Mouse (Mus musculus): ENCODE data around the gene Dync2li1. TPM values are rescaled to one million over a fixed set of nuclear protein-coding genes. Genes with fewer than 3 reads are reported as not detected.

Gene Dync2li1
- polyA plus RNA-seq, 1 experiment from 2014 or later, result 34.2 TPM

GRCm38 (mm10) chr17:84675951-84676366 is 49.7 kb downstream of the Dync2li1 start, which contains the start of gene Abcg8:
Gene Abcg8, plus strand, starts transcription at chr17:84676302.
- Histone ChIP-seq H3K9ac (peak within 1 kb of the TSS; percentile 36), H3K9me3 (no peaks in the 10 kb centered on the region), H3K4me3 (replicated peaks) (peak within 1 kb of the TSS; percentile 36), H3K4me2 (peak within 1 kb of the TSS; percentile 64), H3K27ac (peak within 1 kb of the TSS; percentile 32), H3K4me1 (peaks cover 15% of the 10 kb centered on the region), H3K27me3 (peaks cover 34% of the 10 kb centered on the region), H3K36me3 (replicated peaks) (no peaks in the 10 kb centered on the region)
- ATAC-seq (ENCODE audit: low FRiP score), result peak; percentile 36
- 2% methylated on average over 24 of the region's 24 CpGs for WGBS

GRCm38 (mm10) chr17:84677595-84677994 is 51.3 kb downstream of the Dync2li1 start:
- H3K27ac ChIP-seq, result no peak overlapping the region
- no peak overlapping the region for H3K4me2 ChIP-seq
- H3K27me3 ChIP-seq, result peaks cover 28% of the 10 kb centered on the region
- H3K36me3 ChIP-seq (replicated peaks), result no peaks in the 10 kb centered on the region
- H3K9me3 ChIP-seq, result no peaks in the 10 kb centered on the region
- peaks cover 15% of the 10 kb centered on the region for H3K4me1 ChIP-seq
- no peak overlapping the region for H3K9ac ChIP-seq
- 93% methylated on average over 11 of the region's 11 CpGs for WGBS
- ATAC-seq (ENCODE audit: low FRiP score), result no peak
- H3K4me3 ChIP-seq (replicated peaks), result no peak overlapping the region

- no peak overlapping the region for H3K27ac ChIP-seq
- ATAC-seq (ENCODE audit: low FRiP score), result no peak
- no peak overlapping the region for H3K9ac ChIP-seq
- no peak overlapping the region for H3K4me3 ChIP-seq (replicated peaks)
- H3K27me3 ChIP-seq, result 0 out of 2 replicates have a peak, but pooled peaks cover 5% of the 10 kb centered on the region
- 87% methylated on average over 3 of the region's 3 CpGs for WGBS
- no peaks in the 10 kb centered on the region for H3K4me1 ChIP-seq
- H3K9me3 ChIP-seq, result no peaks in the 10 kb centered on the region
- H3K36me3 ChIP-seq (replicated peaks), result no peaks in the 10 kb centered on the region
- H3K4me2 ChIP-seq, result no peak overlapping the region
Observed at GRCm38 (mm10) chr17:84681670-84682069, 55.4 kb downstream of the Dync2li1 start.

- Histone ChIP-seq H3K9ac (no peak within 1 kb of the TSS), H3K27ac (no peak within 1 kb of the TSS), H3K36me3 (replicated peaks) (no peaks in the 10 kb centered on the region), H3K4me3 (replicated peaks) (no peak within 1 kb of the TSS), H3K9me3 (no peaks in the 10 kb centered on the region), H3K4me2 (no peak within 1 kb of the TSS), H3K4me1 (no peaks in the 10 kb centered on the region), H3K27me3 (no peaks in the 10 kb centered on the region)
- WGBS, result 84% methylated on average over 18 of the region's 18 CpGs
- no peak for ATAC-seq (ENCODE audit: low FRiP score)
Observed at GRCm38 (mm10) chr17:84682734-84683717, 56.7 kb downstream of the Dync2li1 start, which contains the start of gene Abcg5. Gene Abcg5, minus strand, starts transcription at chr17:84683011.

GRCm38 (mm10) chr17:84684284-84684683 is 58.0 kb downstream of the Dync2li1 start:
- no peaks in the 10 kb centered on the region for H3K27me3 ChIP-seq
- H3K36me3 ChIP-seq (replicated peaks), result no peaks in the 10 kb centered on the region
- H3K9ac ChIP-seq, result no peak overlapping the region
- no peak overlapping the region for H3K4me2 ChIP-seq
- H3K4me1 ChIP-seq, result no peaks in the 10 kb centered on the region
- no peaks in the 10 kb centered on the region for H3K9me3 ChIP-seq
- no peak for ATAC-seq (ENCODE audit: low FRiP score)
- no peak overlapping the region for H3K27ac ChIP-seq
- no peak overlapping the region for H3K4me3 ChIP-seq (replicated peaks)
- WGBS, result 59% methylated on average over 6 of the region's 6 CpGs

GRCm38 (mm10) chr17:84685286-84685685 is 59.0 kb downstream of the Dync2li1 start:
- Histone ChIP-seq H3K4me2 (no peak overlapping the region), H3K4me3 (replicated peaks) (no peak overlapping the region), H3K27me3 (no peaks in the 10 kb centered on the region), H3K27ac (no peak overlapping the region), H3K4me1 (no peaks in the 10 kb centered on the region), H3K9me3 (no peaks in the 10 kb centered on the region), H3K36me3 (replicated peaks) (no peaks in the 10 kb centered on the region), H3K9ac (no peak overlapping the region)
- ATAC-seq (ENCODE audit: low FRiP score), result no peak
- WGBS, result 80% methylated on average over 4 of the region's 4 CpGs

- no peak overlapping the region for H3K9ac ChIP-seq
- 73% methylated on average over 5 of the region's 5 CpGs for WGBS
- H3K36me3 ChIP-seq (replicated peaks), result no peaks in the 10 kb centered on the region
- no peak overlapping the region for H3K4me3 ChIP-seq (replicated peaks)
- ATAC-seq (ENCODE audit: low FRiP score), result no peak
- H3K27ac ChIP-seq, result no peak overlapping the region
- no peaks in the 10 kb centered on the region for H3K9me3 ChIP-seq
- H3K4me1 ChIP-seq, result no peaks in the 10 kb centered on the region
- H3K27me3 ChIP-seq, result no peaks in the 10 kb centered on the region
- H3K4me2 ChIP-seq, result no peak overlapping the region
Observed at GRCm38 (mm10) chr17:84687994-84688393, 61.7 kb downstream of the Dync2li1 start.

GRCm38 (mm10) chr17:84688834-84689233 is 62.5 kb downstream of the Dync2li1 start:
- ATAC-seq (ENCODE audit: low FRiP score), result no peak
- no peaks in the 10 kb centered on the region for H3K9me3 ChIP-seq
- no peak overlapping the region for H3K4me3 ChIP-seq (replicated peaks)
- H3K27me3 ChIP-seq, result no peaks in the 10 kb centered on the region
- H3K27ac ChIP-seq, result no peak overlapping the region
- no peak overlapping the region for H3K9ac ChIP-seq
- no peak overlapping the region for H3K4me2 ChIP-seq
- no peaks in the 10 kb centered on the region for H3K4me1 ChIP-seq
- H3K36me3 ChIP-seq (replicated peaks), result no peaks in the 10 kb centered on the region
- WGBS, result 88% methylated on average over 11 of the region's 11 CpGs

- WGBS, result 86% methylated on average over 5 of the region's 5 CpGs
- Histone ChIP-seq H3K27me3 (no peaks in the 10 kb centered on the region), H3K4me3 (replicated peaks) (no peak overlapping the region), H3K4me2 (no peak overlapping the region), H3K4me1 (no peaks in the 10 kb centered on the region; the same call in 1 of the 2 replicates), H3K9me3 (no peaks in the 10 kb centered on the region), H3K36me3 (replicated peaks) (no peaks in the 10 kb centered on the region), H3K27ac (no peak overlapping the region), H3K9ac (no peak overlapping the region)
- ATAC-seq (ENCODE audit: low FRiP score), result no peak
Observed at GRCm38 (mm10) chr17:84689316-84689715, 63.0 kb downstream of the Dync2li1 start.

- no peak overlapping the region for H3K4me2 ChIP-seq
- H3K4me3 ChIP-seq (replicated peaks), result no peak overlapping the region
- no peaks in the 10 kb centered on the region for H3K9me3 ChIP-seq
- no peaks in the 10 kb centered on the region for H3K27me3 ChIP-seq
- no peak overlapping the region for H3K27ac ChIP-seq
- no peak for ATAC-seq (ENCODE audit: low FRiP score)
- no peaks in the 10 kb centered on the region for H3K36me3 ChIP-seq (replicated peaks)
- H3K4me1 ChIP-seq, result no peaks in the 10 kb centered on the region; the same call in 1 of the 2 replicates
- 88% methylated on average over 5 of the region's 5 CpGs for WGBS
- H3K9ac ChIP-seq, result no peak overlapping the region
Observed at GRCm38 (mm10) chr17:84690111-84690510, 63.8 kb downstream of the Dync2li1 start.

- Histone ChIP-seq H3K9ac (no peak overlapping the region), H3K9me3 (no peaks in the 10 kb centered on the region), H3K4me2 (no peak overlapping the region), H3K27ac (no peak overlapping the region), H3K4me3 (replicated peaks) (no peak overlapping the region), H3K4me1 (no peaks in the 10 kb centered on the region; the same call in 1 of the 2 replicates), H3K36me3 (replicated peaks) (no peaks in the 10 kb centered on the region), H3K27me3 (0 out of 2 replicates have a peak, but pooled peaks cover 10% of the 10 kb centered on the region)
- 84% methylated on average over 2 of the region's 2 CpGs for WGBS
- no peak for ATAC-seq (ENCODE audit: low FRiP score)
Observed at GRCm38 (mm10) chr17:84693741-84694140, 67.4 kb downstream of the Dync2li1 start.

- 0 out of 2 replicates have a peak, but pooled peaks cover 17% of the 10 kb centered on the region for H3K27me3 ChIP-seq
- peaks cover 7% of the 10 kb centered on the region for H3K4me1 ChIP-seq
- no peak overlapping the region for H3K9ac ChIP-seq
- WGBS, result 66% methylated on average over 6 of the region's 6 CpGs
- H3K4me2 ChIP-seq, result no peak overlapping the region
- no peak overlapping the region for H3K27ac ChIP-seq
- no peaks in the 10 kb centered on the region for H3K36me3 ChIP-seq (replicated peaks)
- H3K9me3 ChIP-seq, result no peaks in the 10 kb centered on the region
- H3K4me3 ChIP-seq (replicated peaks), result no peak overlapping the region
- ATAC-seq (ENCODE audit: low FRiP score), result no peak
Observed at GRCm38 (mm10) chr17:84696537-84696936, 70.2 kb downstream of the Dync2li1 start.
